Mouse (Mus musculus) lung, postnatal 0 days (tissue): ENCODE measurements at regions not wholly inside any gene's neighbourhood (a gene's known extent, or its start where the extent isn't known, plus 50 kb on each side); places are given as distances from the start of the nearest gene placed in this dataset.

Experiments used
- ATAC-seq: fragments of 200-750 bp; cut with Nextera tagmentation; 2 replicates; pipeline ENCODE4 v1.8.0; 2017; ENCODE audit warnings: moderate library complexity
- DNase-seq: peaks from one replicate; pipeline ENCODE4 v3.0.0-alpha.2; 2016; ENCODE audit warnings: low spot score
- H3K27ac ChIP-seq: fragments of 300-500 bp; sonication (generic); 2 replicates; pipeline ENCODE4 v1.5.1; 2014; ENCODE audit warnings: antibody characterized with exemption, mild to moderate bottlenecking, low read length, mixed read lengths
- H3K27me3 ChIP-seq: fragments of 300-500 bp; sonication (generic); replicated peaks from 2 replicates; pipeline ENCODE4 v1.6.1; 2014; ENCODE audit warnings: low read length, mixed read lengths; ENCODE audit not compliant: insufficient read depth
- H3K36me3 ChIP-seq: fragments of 300-500 bp; sonication (generic); 2 replicates; pipeline ENCODE4 v1.6.1; 2014; ENCODE audit warnings: low read length, mixed read lengths; ENCODE audit not compliant: insufficient read depth
- H3K4me1 ChIP-seq: fragments of 300-500 bp; sonication (generic); 2 replicates; pipeline ENCODE4 v1.6.1; 2014; ENCODE audit warnings: antibody characterized with exemption, low read depth, low read length, mixed read lengths; ENCODE audit not compliant: insufficient read depth
- H3K4me2 ChIP-seq: fragments of 300-500 bp; sonication (generic); replicated peaks from 2 replicates; pipeline ENCODE4 v1.6.1; 2014; ENCODE audit warnings: low read depth, mild to moderate bottlenecking, low read length, moderate library complexity, mixed read lengths
- H3K4me3 ChIP-seq: fragments of 300-500 bp; sonication (generic); 2 replicates; pipeline ENCODE4 v1.5.1; 2014; ENCODE audit warnings: low read depth, low read length
- H3K9ac ChIP-seq: fragments of 300-500 bp; sonication (generic); replicated peaks from 2 replicates; pipeline ENCODE4 v1.6.1; 2014; ENCODE audit warnings: low read depth, mild to moderate bottlenecking
- H3K9me3 ChIP-seq: fragments of 300-500 bp; sonication (generic); 2 replicates; pipeline ENCODE4 v1.6.1; 2016; ENCODE audit warnings: low read length, mixed read lengths
- CTCF ChIP-seq: IDR thresholded peaks from 2 replicates; pipeline ENCODE4 v1.5.1; 2016; ENCODE audit warnings: antibody characterized with exemption, mild to moderate bottlenecking
- EP300 ChIP-seq: IDR thresholded peaks from 2 replicates; pipeline ENCODE4 v1.6.1; 2016; ENCODE audit warnings: antibody characterized with exemption, mild to moderate bottlenecking, control low read depth
- WGBS: fragments of 180-500 bp; shearing (Covaris S2); extraction: QIAGEN DNeasy Blood & Tissue Kit; methylation state at CpG from one replicate; pipeline ENCODE4 v1.1.7; 2014; 5-methylcytosine and 5-hydroxymethylcytosine counted together

DNA sequence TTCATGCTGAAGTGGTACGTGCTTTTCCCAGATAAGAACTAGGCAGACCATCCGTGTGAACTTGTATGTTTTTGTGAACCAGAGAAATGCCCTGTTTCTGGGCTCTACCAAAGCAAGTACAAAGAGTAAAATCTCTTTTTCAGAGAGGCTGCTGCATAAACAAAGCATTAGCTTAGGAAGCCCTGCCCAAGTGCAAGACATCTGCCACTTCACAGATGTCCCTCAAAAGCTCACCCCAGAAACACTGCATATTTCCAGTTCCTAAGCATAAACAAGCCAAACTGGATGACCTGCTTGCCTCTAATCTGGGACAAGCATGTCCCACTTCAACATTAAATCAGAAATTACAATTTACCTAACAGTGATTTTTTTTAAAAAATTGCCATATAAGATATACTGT, 556.7 kb downstream of the 1190002N15Rik start:
- ATAC-seq, result no peak
- 29% methylated on average over 2 of the region's 2 CpGs for WGBS

DNA sequence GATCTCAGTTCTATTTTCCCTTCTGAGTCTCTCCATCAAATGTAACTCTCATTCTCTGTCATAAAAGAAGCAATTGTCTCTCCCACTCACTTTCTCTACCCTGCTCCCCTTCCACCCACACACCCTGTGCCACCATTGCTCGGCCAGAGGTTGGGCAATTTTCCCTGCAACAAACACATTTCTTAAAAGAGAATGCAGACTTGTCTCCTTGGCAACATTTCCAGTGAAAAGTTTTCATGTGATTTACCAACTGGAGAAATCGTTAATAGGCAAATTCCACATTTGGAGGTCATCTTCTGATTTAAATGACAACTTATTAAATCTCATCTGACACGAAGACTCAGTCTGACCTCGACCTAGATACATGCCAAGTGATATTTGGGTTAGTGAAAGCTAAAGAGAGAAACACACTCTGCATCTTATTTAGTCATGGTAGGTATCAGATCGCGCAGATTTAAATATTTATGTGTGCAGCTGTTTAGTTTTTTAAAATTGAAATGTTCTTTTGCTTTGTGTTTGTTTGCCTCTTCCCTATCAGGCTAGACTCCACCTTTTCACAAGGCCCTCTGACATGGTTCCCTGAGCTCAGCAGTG, 568.1 kb downstream of the 1190002N15Rik start:
- Histone ChIP-seq H3K4me3 (no peak overlapping the region), H3K36me3 (no peaks in the 10 kb centered on the region), H3K4me2 (no peak overlapping the region), H3K27ac (no peak overlapping the region), H3K9me3 (peaks cover 3% of the 10 kb centered on the region; the same call in 1 of the 2 replicates), H3K9ac (no peak overlapping the region), H3K27me3 (no peaks in the 10 kb centered on the region), H3K4me1 (no peaks in the 10 kb centered on the region)
- ATAC-seq (no peak), DNase-seq (no peak)
- TF ChIP-seq EP300, result no peak
- TF ChIP-seq CTCF, result no peak
- WGBS, result 70% methylated on average over 6 of the region's 6 CpGs

More for the DNA sequence above, 556.7 kb downstream of the 1190002N15Rik start:
- no peak overlapping the region for H3K4me2 ChIP-seq
- H3K9me3 ChIP-seq, result no peaks in the 10 kb centered on the region
- no peak overlapping the region for H3K27ac ChIP-seq
- no peaks in the 10 kb centered on the region for H3K36me3 ChIP-seq
- H3K4me3 ChIP-seq, result no peak overlapping the region
- H3K9ac ChIP-seq, result no peak overlapping the region
- TF ChIP-seq CTCF (no peak), EP300 (no peak)
- DNase-seq, result no peak
- H3K27me3 ChIP-seq, result no peaks in the 10 kb centered on the region
- no peaks in the 10 kb centered on the region for H3K4me1 ChIP-seq

DNA sequence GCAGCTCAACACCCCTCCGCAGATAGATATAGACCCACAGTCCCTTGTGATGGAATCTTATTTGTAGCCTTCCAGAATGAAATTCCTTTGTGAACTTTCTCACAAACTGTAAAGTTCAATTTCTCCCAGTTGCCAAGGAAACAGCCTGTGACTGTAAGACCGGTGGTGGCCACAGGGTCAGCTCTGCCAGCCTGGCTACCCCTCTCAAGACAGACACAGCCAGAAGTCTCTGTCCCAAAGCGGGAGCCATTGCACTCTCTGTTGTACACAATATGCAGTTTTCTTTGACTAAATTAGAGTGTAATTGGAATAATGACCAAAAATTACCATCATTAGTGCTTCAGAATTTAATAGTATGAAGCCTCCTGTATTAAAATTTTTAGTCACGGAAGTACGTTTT, 568.8 kb downstream of the 1190002N15Rik start:
- TF ChIP-seq EP300 (no peak), CTCF (no peak)
- Histone ChIP-seq H3K9ac (no peak overlapping the region), H3K27me3 (no peaks in the 10 kb centered on the region), H3K36me3 (no peaks in the 10 kb centered on the region), H3K4me3 (no peak overlapping the region), H3K4me2 (no peak overlapping the region), H3K27ac (no peak overlapping the region), H3K9me3 (peaks cover 3% of the 10 kb centered on the region; the same call in 1 of the 2 replicates), H3K4me1 (no peaks in the 10 kb centered on the region)
- WGBS, result 88% methylated on average over 5 of the region's 5 CpGs
- no peak for ATAC-seq
- no peak for DNase-seq

DNA sequence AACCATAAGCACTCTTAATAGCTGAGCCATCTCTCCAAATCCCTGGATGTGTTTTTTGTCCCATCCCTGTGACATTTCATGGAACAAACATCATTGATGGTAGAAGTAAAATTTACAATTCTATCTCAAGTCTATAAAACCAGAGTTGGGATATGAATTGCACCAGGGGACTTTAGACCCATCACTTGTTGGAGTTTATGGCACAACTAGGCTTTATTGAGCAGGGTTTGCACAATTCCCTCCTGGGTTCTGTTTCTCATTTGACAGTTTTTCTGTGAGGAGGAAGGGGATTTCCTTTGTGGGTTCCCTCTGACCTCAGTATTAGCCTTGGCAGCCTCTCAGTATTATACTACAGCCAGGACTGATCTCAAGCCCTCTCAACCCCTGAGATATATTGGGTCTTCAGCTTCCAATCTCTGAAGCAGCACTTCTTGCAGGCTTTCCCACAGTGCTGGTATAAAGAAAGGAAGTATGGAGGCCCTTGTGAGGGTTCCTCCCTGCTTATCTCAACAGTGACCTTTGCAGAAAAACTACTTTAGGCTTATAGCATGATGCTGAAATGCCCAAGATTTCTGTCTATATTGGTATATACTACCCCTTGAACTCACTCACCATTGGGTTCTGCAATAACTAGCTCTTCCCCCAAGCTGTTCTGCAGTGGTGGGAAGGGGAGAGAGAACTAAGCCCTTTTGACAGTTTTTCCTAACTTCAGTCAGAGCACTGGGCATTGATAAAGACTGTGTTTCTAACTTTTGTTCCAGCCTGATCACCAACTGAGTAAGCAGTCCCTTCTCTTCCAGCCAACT, 582.4 kb downstream of the 1190002N15Rik start:
- no peaks in the 10 kb centered on the region for H3K4me1 ChIP-seq
- no peak overlapping the region for H3K4me2 ChIP-seq
- TF ChIP-seq EP300 (no peak), CTCF (no peak)
- DNase-seq (no peak), ATAC-seq (no peak)
- no peak overlapping the region for H3K9ac ChIP-seq
- no peaks in the 10 kb centered on the region for H3K27me3 ChIP-seq
- no peak overlapping the region for H3K27ac ChIP-seq
- no peaks in the 10 kb centered on the region for H3K36me3 ChIP-seq
- no peaks in the 10 kb centered on the region for H3K9me3 ChIP-seq
- H3K4me3 ChIP-seq, result no peak overlapping the region

DNA sequence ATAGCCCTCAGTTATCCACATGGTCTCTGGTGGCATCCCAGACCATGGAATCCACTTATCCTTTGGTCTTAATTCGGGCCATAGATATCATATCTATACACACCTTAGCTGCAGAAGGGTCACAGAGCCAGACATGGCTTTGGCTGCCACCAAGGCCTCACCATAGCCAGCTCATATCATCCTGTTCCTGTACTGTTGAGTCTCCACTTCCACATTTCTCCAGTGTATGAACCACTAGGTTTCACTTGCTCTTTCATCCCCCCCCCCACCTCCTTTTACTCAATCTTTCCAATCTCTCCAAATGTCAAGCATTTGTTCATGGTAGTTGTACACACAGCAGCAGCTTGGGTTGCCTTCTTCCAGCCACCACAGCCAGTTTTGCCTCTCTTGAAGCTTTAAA, 589.2 kb downstream of the 1190002N15Rik start:
- Histone ChIP-seq H3K9me3 (no peaks in the 10 kb centered on the region), H3K27me3 (no peaks in the 10 kb centered on the region), H3K4me1 (no peaks in the 10 kb centered on the region), H3K9ac (no peak overlapping the region), H3K4me2 (no peak overlapping the region), H3K4me3 (no peak overlapping the region), H3K36me3 (no peaks in the 10 kb centered on the region), H3K27ac (no peak overlapping the region)
- no peak for TF ChIP-seq EP300
- no peak for TF ChIP-seq CTCF
- ATAC-seq, result no peak
- WGBS, result 71% methylated on average over 1 of the region's 1 CpGs
- no peak for DNase-seq

DNA sequence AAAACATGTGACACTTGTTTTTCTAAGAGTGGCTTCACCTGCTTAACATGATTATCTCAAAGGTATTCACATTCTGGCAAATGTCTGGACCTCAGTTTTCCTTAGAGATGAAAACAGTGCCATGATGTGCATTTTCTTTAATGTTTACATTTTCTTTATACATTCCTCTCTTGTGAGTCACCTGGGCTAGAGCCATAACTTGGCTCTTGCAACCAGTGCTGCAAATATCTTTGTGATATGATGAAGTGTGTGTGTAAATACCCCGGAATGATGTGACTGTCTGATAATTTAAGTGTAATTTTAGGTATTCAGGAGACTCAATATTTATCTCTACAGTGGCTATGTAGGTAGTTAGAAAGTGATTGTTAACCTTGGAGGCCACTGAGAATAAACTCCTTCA, 590.8 kb downstream of the 1190002N15Rik start:
- H3K4me1 ChIP-seq, result no peaks in the 10 kb centered on the region
- H3K9me3 ChIP-seq, result no peaks in the 10 kb centered on the region
- no peak for DNase-seq
- peak; percentile 38; the same call in 1 of the 2 replicates for ATAC-seq
- no peaks in the 10 kb centered on the region for H3K36me3 ChIP-seq
- H3K4me3 ChIP-seq, result no peak overlapping the region
- H3K27ac ChIP-seq, result no peak overlapping the region
- TF ChIP-seq EP300, result peak; percentile 96
- TF ChIP-seq CTCF, result no peak
- H3K4me2 ChIP-seq, result no peak overlapping the region
- no peaks in the 10 kb centered on the region for H3K27me3 ChIP-seq
- WGBS, result 52% methylated on average over 1 of the region's 1 CpGs
- no peak overlapping the region for H3K9ac ChIP-seq
